Mouse (Mus musculus) CH12.LX (cell line): ENCODE results near the gene Tm7sf2. TPM values are rescaled to one million over a fixed set of nuclear protein-coding genes. Genes with fewer than 3 reads are reported as not detected.

ENCODE experiments used
- DNase-seq: peaks from one replicate; pipeline ENCODE4 v3.0.0-alpha.2; 2013; ENCODE audit errors: extremely low read depth
- H3K27ac ChIP-seq: 2 replicates; pipeline ENCODE4 v1.5.1; 2012; ENCODE audit warnings: low read depth, mild to moderate bottlenecking, control low read depth, moderate library complexity; ENCODE audit not compliant: insufficient read depth
- H3K27me3 ChIP-seq: replicated peaks from 2 replicates; pipeline ENCODE3; 2012; ENCODE audit warnings: inconsistent platforms
- H3K36me3 ChIP-seq, 2 experiments: replicated peaks in 1 of 2; 2 replicates each; pipeline versions ENCODE3 to v1.6.1; 2012; ENCODE audit warnings: inconsistent platforms in 1 of 2, low read length in 1 of 2, mild to moderate bottlenecking in 1 of 2, mixed read lengths in 1 of 2, moderate library complexity in 1 of 2; ENCODE audit not compliant: control insufficient read depth in 1 of 2, insufficient read depth in 1 of 2
- H3K4me1 ChIP-seq, 2 experiments: 2 replicates each; pipeline ENCODE4 v1.6.1; 2012; ENCODE audit warnings: inconsistent platforms in 1 of 2, moderate library complexity in 1 of 2; ENCODE audit not compliant: insufficient read depth in 2 of 2, control insufficient read depth in 1 of 2
- H3K4me2 ChIP-seq: 2 replicates; pipeline ENCODE4 v1.6.1; 2012; ENCODE audit warnings: low read depth, mild to moderate bottlenecking, control low read depth; ENCODE audit not compliant: poor library complexity, insufficient read depth, severe bottlenecking
- H3K4me3 ChIP-seq, 3 experiments: fragments of 150-350 bp in 1 of 3; sonication (generic) in 1 of 3; replicated peaks in 1 of 3; 2 replicates each; pipeline versions ENCODE3 to v1.5.1; 2011 to 2012; ENCODE audit warnings: low read depth in 2 of 3, low read length in 2 of 3, mild to moderate bottlenecking in 2 of 3, moderate library complexity in 2 of 3, control low read depth in 1 of 3, improper control_type of control experiment in 1 of 3, inconsistent platforms in 1 of 3, mixed read lengths in 1 of 3; ENCODE audit not compliant: poor library complexity in 1 of 3
- H3K79me2 ChIP-seq: replicated peaks from 2 replicates; pipeline ENCODE4 v1.6.1; 2012; ENCODE audit warnings: mild to moderate bottlenecking, moderate library complexity; ENCODE audit not compliant: control insufficient read depth, poor library complexity, insufficient read depth, severe bottlenecking; ENCODE audit errors: extremely low read depth
- H3K9ac ChIP-seq: 2 replicates; pipeline ENCODE4 v1.6.1; 2012; ENCODE audit warnings: low read depth, mild to moderate bottlenecking, control low read depth, moderate library complexity; ENCODE audit not compliant: insufficient read depth
- H3K9me3 ChIP-seq: replicated peaks from 2 replicates; pipeline ENCODE3; 2012; ENCODE audit warnings: low read length, inconsistent platforms, mixed read lengths
- BHLHE40 ChIP-seq: IDR thresholded peaks from 2 replicates; pipeline ENCODE4 v1.6.1; 2011; ENCODE audit warnings: mild to moderate bottlenecking, low read depth, low read length, improper control_type of control experiment
- EP300 ChIP-seq: IDR thresholded peaks from 2 replicates; pipeline ENCODE4 v1.6.1; 2011; ENCODE audit warnings: low read length, improper control_type of control experiment
- ETS1 ChIP-seq: conservative IDR thresholded peaks from 2 replicates; pipeline ENCODE4 v1.6.1; 2012; ENCODE audit warnings: low read depth, mild to moderate bottlenecking, inconsistent platforms, low read length, improper control_type of control experiment, moderate library complexity
- GABPA ChIP-seq: IDR thresholded peaks from 2 replicates; pipeline ENCODE4 v1.6.1; 2012; ENCODE audit warnings: low read depth, low read length, improper control_type of control experiment, inconsistent platforms; ENCODE audit not compliant: insufficient replicate concordance
- IRF4 ChIP-seq: IDR thresholded peaks from 2 replicates; pipeline ENCODE4 v1.6.1; 2014; ENCODE audit warnings: low read depth, mild to moderate bottlenecking, inconsistent platforms, low read length, improper control_type of control experiment
- JUND ChIP-seq: conservative IDR thresholded peaks from 2 replicates; pipeline ENCODE4 v1.6.1; 2011; ENCODE audit warnings: low read depth, low read length, improper control_type of control experiment
- KAT2A ChIP-seq: IDR thresholded peaks from 2 replicates; pipeline ENCODE4 v1.6.1; 2012; ENCODE audit warnings: low read length, improper control_type of control experiment, inconsistent platforms; ENCODE audit not compliant: insufficient replicate concordance
- MAX ChIP-seq: IDR thresholded peaks from 2 replicates; pipeline ENCODE4 v1.6.1; 2011; ENCODE audit warnings: low read length, improper control_type of control experiment
- MAZ ChIP-seq: IDR thresholded peaks from 2 replicates; pipeline ENCODE4 v1.6.1; 2012; ENCODE audit warnings: low read depth, mild to moderate bottlenecking, inconsistent platforms, low read length, improper control_type of control experiment, moderate library complexity
- MEF2A ChIP-seq: IDR thresholded peaks from 2 replicates; pipeline ENCODE4 v1.6.1; 2014; ENCODE audit warnings: low read depth, mild to moderate bottlenecking, inconsistent platforms, low read length, improper control_type of control experiment, borderline replicate concordance
- MYC ChIP-seq: IDR thresholded peaks from 2 replicates; pipeline ENCODE4 v1.6.1; 2011; ENCODE audit warnings: low read depth, mild to moderate bottlenecking, improper control_type of control experiment, low read length
- NELFE ChIP-seq: IDR thresholded peaks from 2 replicates; pipeline ENCODE4 v1.6.1; 2011; ENCODE audit warnings: low read depth, low read length, improper control_type of control experiment
- NRF1 ChIP-seq: IDR thresholded peaks from 2 replicates; pipeline ENCODE4 v1.6.1; 2014; ENCODE audit warnings: low read depth, mild to moderate bottlenecking, inconsistent platforms, low read length, improper control_type of control experiment, moderate library complexity
- POLR2A ChIP-seq: IDR thresholded peaks from 2 replicates; pipeline ENCODE4 v1.6.1; 2011; ENCODE audit warnings: low read depth, mild to moderate bottlenecking, improper control_type of control experiment, low read length
- POLR2AphosphoS2 ChIP-seq: IDR thresholded peaks from 2 replicates; pipeline ENCODE4 v1.6.1; 2011; ENCODE audit warnings: low read depth, low read length, improper control_type of control experiment
- RCOR1 ChIP-seq: conservative IDR thresholded peaks from 2 replicates; pipeline ENCODE4 v1.6.1; 2012; ENCODE audit warnings: low read depth, mild to moderate bottlenecking, inconsistent platforms, low read length, improper control_type of control experiment
- SMC3 ChIP-seq: IDR thresholded peaks from 2 replicates; pipeline ENCODE4 v1.6.1; 2011; ENCODE audit warnings: low read depth, low read length, improper control_type of control experiment
- TBP ChIP-seq: conservative IDR thresholded peaks from 2 replicates; pipeline ENCODE4 v1.6.1; 2011; ENCODE audit warnings: low read depth, low read length, improper control_type of control experiment
- UBTF ChIP-seq: IDR thresholded peaks from 2 replicates; pipeline ENCODE4 v1.6.1; 2012; ENCODE audit warnings: low read depth, mild to moderate bottlenecking, inconsistent platforms, low read length, improper control_type of control experiment, moderate library complexity
- USF2 ChIP-seq: conservative IDR thresholded peaks from 2 replicates; pipeline ENCODE4 v1.6.1; 2011; ENCODE audit warnings: low read depth, low read length, improper control_type of control experiment
- ZC3H11A ChIP-seq: IDR thresholded peaks from 2 replicates; pipeline ENCODE4 v1.6.1; 2012; ENCODE audit warnings: low read depth, mild to moderate bottlenecking, inconsistent platforms, low read length, improper control_type of control experiment
- ZKSCAN1 ChIP-seq: IDR thresholded peaks from 2 replicates; pipeline ENCODE4 v1.6.1; 2012; ENCODE audit warnings: low read depth, inconsistent platforms, low read length, improper control_type of control experiment, borderline replicate concordance
- ZMIZ1 ChIP-seq: IDR thresholded peaks from 2 replicates; pipeline ENCODE4 v1.6.1; 2012; ENCODE audit warnings: low read depth, mild to moderate bottlenecking, inconsistent platforms, low read length, improper control_type of control experiment
- ZNF384 ChIP-seq: IDR thresholded peaks from 2 replicates; pipeline ENCODE4 v1.6.1; 2012; ENCODE audit warnings: low read depth, low read length, improper control_type of control experiment, inconsistent platforms
- dilution Hi-C: fragments of 300-500 bp; cut with MboI; formaldehyde crosslinking; loops from 2 replicates; pipeline ENCODE4 v1.14.3; 2020; ENCODE audit warnings: low sequenced_read_pairs; ENCODE audit not compliant: extremely low pct_unique_long_range_greater_than_20kb, extremely low pct_ligation_motif_present
- in situ Hi-C: fragments of 300-500 bp; cut with MboI; formaldehyde crosslinking; loops from 3 replicates; pipeline ENCODE4 v1.14.3; 2019; ENCODE audit warnings: low sequenced_read_pairs, low pct_ligation_motif_present, low pct_unique_long_range_greater_than_20kb, mixed read lengths
- polyA plus RNA-seq: library from polyadenylated mRNA; unstranded; fragments of >175 nt; gene quantifications from 2 replicates; pipeline ENCODE4 v1.2.1, GENCODE M21; 2012; ENCODE audit warnings: low read depth; ENCODE audit not compliant: insufficient read length
- total RNA-seq, 2 experiments: library from RNA; depleted of rRNA; stranded (reverse); fragments of 300-350 nt in 1 of 2; fragments of >200 nt in 1 of 2; gene quantifications; 2 replicates each; pipeline ENCODE4 v1.2.3; 2012 to 2014

Gene Tm7sf2
- total and polyA plus RNA-seq, 3 experiments = 10.8 to 15.1 (median 11.7) TPM

GRCm38 (mm10) chr19:6061021-6061533 is 7.1 kb downstream of the Tm7sf2 start, which contains the start of gene Znhit2 (continued):
- no peak for TF ChIP-seq ZC3H11A
- 0 out of 2 replicates have a peak, but pooled peaks have one; percentile 37 for TF ChIP-seq MAX
- TF ChIP-seq GABPA = no peak
- TF ChIP-seq ETS1 = no peak
- TF ChIP-seq POLR2A = peak; percentile 86
- TF ChIP-seq UBTF = peak; percentile 100
- TF ChIP-seq MEF2A = peak; percentile 60; the same call in 1 of the 2 replicates
- TF ChIP-seq NELFE = peak; percentile 77
- TF ChIP-seq TBP = peak; percentile 76; the same call in 1 of the 2 replicates
- TF ChIP-seq USF2 = no peak
- TF ChIP-seq RCOR1 = no peak
- TF ChIP-seq ZMIZ1 = peak; percentile 76
- TF ChIP-seq NRF1 = peak; percentile 80

- H3K27me3 ChIP-seq = no peaks in the 10 kb centered on the region
- dilution Hi-C loops = no loop called here
- peaks cover 32 to 51% of the 10 kb centered on the region in 2 experiments for H3K36me3 ChIP-seq
- peak overlapping the region; percentile 73 to 97 (median 95) for H3K4me3 ChIP-seq
- 0 out of 2 replicates have a peak overlapping the region, but pooled peaks have one; percentile 26 for H3K27ac ChIP-seq
- DNase-seq = no peak
- H3K79me2 ChIP-seq = peaks cover 54% of the 10 kb centered on the region
- H3K9ac ChIP-seq = peak overlapping the region; percentile 73
- in situ Hi-C loops = no loop called here
- peak overlapping the region; percentile 77 for H3K4me2 ChIP-seq
- TF ChIP-seq JUND (no peak), EP300 (no peak), ZNF384 (no peak), NRF1 (no peak), MYC (no peak), KAT2A (no peak), ZKSCAN1 (no peak), IRF4 (no peak), NELFE (no peak), POLR2AphosphoS2 (no peak), MAX (no peak), SMC3 (no peak), MAZ (no peak), BHLHE40 (no peak), TBP (no peak)
- no peaks in the 10 kb centered on the region for H3K9me3 ChIP-seq
- peaks cover 8 to 55% of the 10 kb centered on the region in 2 experiments for H3K4me1 ChIP-seq
These were observed 9.2 kb downstream of the Tm7sf2 start for GRCm38 (mm10) chr19:6058966-6059365.
